Mouse (Mus musculus): Measurements from ENCODE around the gene Gm11939.
"Not testable (repeated sequence)": the region's sequence is repeated elsewhere in the genome, so short reads cannot be mapped to it uniquely, and the experiment has no call there.

Gene Gm11939

DNA sequence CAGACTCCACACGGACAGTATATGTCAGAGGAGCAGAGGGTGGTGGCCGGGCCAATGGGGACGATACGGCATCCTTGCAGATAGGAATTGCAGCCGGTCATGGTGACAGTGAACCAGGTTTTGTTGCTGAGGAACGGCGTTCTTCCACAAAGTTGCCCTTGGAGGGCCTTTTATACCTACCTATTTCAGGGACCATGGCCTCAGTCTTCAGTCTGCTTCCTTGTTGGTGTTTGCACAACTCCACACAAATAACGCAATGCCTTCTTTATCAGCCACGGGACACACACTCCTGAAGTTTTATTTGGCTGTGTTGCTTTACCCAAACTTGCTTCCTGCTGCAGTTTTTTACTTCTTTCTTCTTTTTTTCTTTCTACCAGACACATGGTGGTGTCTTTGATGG, at the start of gene Gm11939:
Gm11939 (minus strand) TSS at position 101 of the 400 bp plus-strand sequence.
- in situ Hi-C loops (cut with MboI; ENCODE audit: unreplicated experiment in 2 of 2), result no loop called here

- in situ Hi-C loops (cut with MboI; ENCODE audit: unreplicated experiment in 2 of 2), result not testable (repeated sequence)
Measured at GRCm38 (mm10) chr11:99603208-99603607, 43.9 kb upstream of the Gm11939 start, which contains the start of gene Gm11938. Gene Gm11938 (minus strand): TSS chr11:99603308.

- in situ Hi-C loops (cut with MboI; ENCODE audit: unreplicated experiment in 2 of 2), result not testable (repeated sequence)
Measured at GRCm38 (mm10) chr11:99597742-99598141, 38.5 kb upstream of the Gm11939 start, which contains the start of gene Krtap9-3. Gene Krtap9-3 (minus strand): TSS chr11:99598105.

GRCm38 (mm10) chr11:99590981-99591380, 31.7 kb upstream of the Gm11939 start, which contains the start of gene Krtap1-3:
Gene Krtap1-3 (minus strand): TSS chr11:99591339.
- in situ Hi-C loops (cut with MboI; ENCODE audit: unreplicated experiment in 2 of 2), result no loop called here

GRCm38 (mm10) chr11:99585096-99585495, 25.8 kb upstream of the Gm11939 start:
- in situ Hi-C loops (cut with MboI; ENCODE audit: unreplicated experiment in 2 of 2), result no loop called here

- in situ Hi-C loops (cut with MboI; ENCODE audit: unreplicated experiment in 2 of 2), result no loop called here
Measured at GRCm38 (mm10) chr11:99583245-99583704, 24.0 kb upstream of the Gm11939 start, which contains the start of gene Krtap1-4. Gene Krtap1-4 (minus strand): TSS chr11:99583654.

DNA sequence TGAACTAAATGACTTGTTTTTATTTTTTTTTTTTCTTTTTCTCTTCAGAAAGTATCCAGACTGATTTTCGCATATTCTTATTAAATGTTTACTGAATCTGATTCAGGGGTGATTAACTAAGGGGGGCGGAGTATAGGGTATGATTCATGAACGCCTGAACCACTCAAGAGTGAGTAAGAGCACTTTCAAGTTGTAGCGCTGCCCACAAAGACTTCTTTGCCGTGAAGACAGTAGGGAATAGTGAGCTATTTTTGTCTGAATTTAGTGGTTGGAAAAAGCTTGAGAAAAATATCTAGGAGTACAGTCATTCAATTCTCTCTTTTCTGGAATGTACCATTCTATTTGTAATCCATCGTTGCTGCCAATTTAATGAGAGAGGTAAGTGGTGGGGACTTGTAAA, 22.3 kb upstream of the Gm11939 start:
- in situ Hi-C loops (cut with MboI; ENCODE audit: unreplicated experiment in 2 of 2), result no loop called here

DNA sequence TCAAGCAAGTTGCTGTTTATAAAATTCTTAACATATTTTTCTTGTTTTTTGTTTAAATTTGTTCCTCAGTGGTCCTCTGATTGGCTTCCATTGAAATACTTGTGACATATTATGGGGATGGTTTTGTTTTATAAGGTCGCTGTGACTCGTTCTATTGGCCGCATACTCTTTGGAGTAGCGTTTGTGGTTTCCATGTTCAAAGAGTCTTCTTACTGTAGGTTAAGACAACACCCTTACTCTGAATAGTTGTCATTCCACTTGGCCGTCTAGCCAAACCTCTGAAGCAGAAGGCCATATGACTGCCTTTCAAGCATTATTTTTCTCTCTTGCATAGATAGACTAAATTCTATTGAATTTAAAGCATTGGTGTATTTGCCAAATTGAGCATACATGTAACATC, 21.8 kb upstream of the Gm11939 start:
- in situ Hi-C loops (cut with MboI; ENCODE audit: unreplicated experiment in 2 of 2), result no loop called here

GRCm38 (mm10) chr11:99580636-99581035, 21.4 kb upstream of the Gm11939 start, which contains the start of gene Krtap1-5:
Gene Krtap1-5 (minus strand): TSS chr11:99581016.
- in situ Hi-C loops (cut with MboI; ENCODE audit: unreplicated experiment in 2 of 2), result no loop called here

GRCm38 (mm10) chr11:99574106-99574505, 14.8 kb upstream of the Gm11939 start:
- in situ Hi-C loops (cut with MboI; ENCODE audit: unreplicated experiment in 2 of 2), result no loop called here

DNA sequence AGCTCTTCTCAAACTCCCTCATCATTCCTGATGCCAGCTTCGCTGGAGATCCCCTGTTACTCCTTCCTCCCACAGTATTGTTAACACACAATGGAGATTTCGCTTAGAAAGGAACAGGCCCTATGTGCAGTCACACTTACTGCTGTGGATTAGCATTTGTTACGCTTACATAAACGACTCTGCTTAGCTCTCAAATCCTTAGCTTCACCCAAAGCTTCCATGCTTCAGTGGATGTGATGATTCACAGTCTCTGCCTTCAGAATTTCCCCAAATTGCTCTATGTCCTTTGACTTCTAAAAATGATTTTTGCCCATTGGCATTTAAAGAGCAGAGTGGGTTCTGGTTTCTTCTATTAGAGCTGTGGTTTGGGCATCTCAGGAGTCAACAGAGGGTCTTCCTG, 13.9 kb upstream of the Gm11939 start:
- in situ Hi-C loops (cut with MboI; ENCODE audit: unreplicated experiment in 2 of 2), result no loop called here

DNA sequence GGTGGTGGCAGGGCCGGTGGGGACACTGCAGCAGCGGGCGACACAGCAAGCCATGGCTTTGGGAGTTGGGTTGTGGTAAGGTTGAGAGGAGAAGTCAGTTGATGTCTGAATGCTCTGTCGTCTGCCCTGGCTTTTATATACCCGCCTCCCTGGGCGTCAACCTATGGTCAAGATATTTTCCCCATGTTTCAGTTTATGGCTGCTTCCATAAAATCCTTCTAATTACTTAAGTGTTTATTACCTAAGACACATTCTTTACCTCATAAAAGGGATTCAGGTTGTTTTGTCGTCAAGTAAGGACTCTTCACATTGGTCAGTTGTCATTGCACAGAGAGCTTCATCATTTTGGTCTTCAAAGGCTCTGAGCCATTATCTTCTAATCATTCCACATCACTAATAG, 7.3 kb upstream of the Gm11939 start, which contains the start of gene Krtap3-1:
Krtap3-1 (minus strand) TSS at position 101 of the 400 bp plus-strand sequence.
- in situ Hi-C loops (cut with MboI; ENCODE audit: unreplicated experiment in 2 of 2), result no loop called here

DNA sequence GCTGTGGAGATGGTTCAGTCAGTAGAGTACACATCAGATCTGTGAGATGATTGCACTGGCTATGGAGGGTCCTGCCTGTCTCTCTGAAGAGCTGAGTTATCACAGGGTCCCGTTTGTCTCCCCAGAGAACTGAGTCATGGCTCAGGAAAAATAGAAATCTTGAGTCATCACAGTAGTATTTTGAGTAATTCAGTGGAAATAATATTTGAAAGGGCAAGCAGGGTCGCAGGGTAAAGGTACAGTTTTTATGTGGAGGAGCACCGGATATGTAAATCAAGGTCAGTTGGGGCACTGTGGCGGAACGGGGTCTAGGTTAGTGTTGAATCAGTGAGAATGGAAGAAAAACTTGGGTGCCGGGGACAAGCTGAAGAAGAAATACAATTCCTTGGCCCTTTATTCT, 3.3 kb upstream of the Gm11939 start:
- in situ Hi-C loops (cut with MboI; ENCODE audit: unreplicated experiment in 2 of 2), result no loop called here

GRCm38 (mm10) chr11:99557976-99558745, 1.1 kb downstream of the Gm11939 start:
- in situ Hi-C loops (cut with MboI; ENCODE audit: unreplicated experiment in 2 of 2), result no loop called here

GRCm38 (mm10) chr11:99556753-99557152, 2.5 kb downstream of the Gm11939 start, which contains the start of gene Krtap3-2:
Gene Krtap3-2 (minus strand): TSS chr11:99556853.
- in situ Hi-C loops (cut with MboI; ENCODE audit: unreplicated experiment in 2 of 2), result no loop called here

DNA sequence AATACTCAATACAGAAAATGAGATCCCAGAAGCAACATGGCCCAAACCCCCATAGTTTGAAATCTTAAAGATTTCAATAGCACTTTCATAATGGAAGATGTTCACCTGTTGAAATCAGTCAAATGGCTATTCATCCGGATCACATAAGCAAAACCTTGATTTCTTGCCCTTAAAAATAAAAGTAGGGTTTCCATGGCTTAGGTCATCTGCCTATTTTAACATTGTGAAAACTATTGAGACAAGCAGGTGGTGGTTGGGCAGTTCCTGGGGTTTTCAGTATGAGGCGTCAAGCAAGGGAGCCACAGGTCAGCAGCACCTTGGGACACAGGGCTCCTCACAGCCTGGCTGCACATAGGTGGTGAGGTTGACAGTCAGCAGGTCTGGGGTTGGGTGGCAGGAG, 3.1 kb downstream of the Gm11939 start:
- in situ Hi-C loops (cut with MboI; ENCODE audit: unreplicated experiment in 2 of 2), result no loop called here

GRCm38 (mm10) chr11:99550765-99551164, 8.5 kb downstream of the Gm11939 start, which contains the start of gene Krtap3-3:
Gene Krtap3-3 (minus strand): TSS chr11:99550865.
- in situ Hi-C loops (cut with MboI; ENCODE audit: unreplicated experiment in 2 of 2), result no loop called here

- in situ Hi-C loops (cut with MboI; ENCODE audit: unreplicated experiment in 2 of 2), result no loop called here
Measured at GRCm38 (mm10) chr11:99547892-99548291, 11.4 kb downstream of the Gm11939 start.

- in situ Hi-C loops (cut with MboI; ENCODE audit: unreplicated experiment in 2 of 2), result no loop called here
Measured at GRCm38 (mm10) chr11:99539721-99540120, 19.5 kb downstream of the Gm11939 start.

DNA sequence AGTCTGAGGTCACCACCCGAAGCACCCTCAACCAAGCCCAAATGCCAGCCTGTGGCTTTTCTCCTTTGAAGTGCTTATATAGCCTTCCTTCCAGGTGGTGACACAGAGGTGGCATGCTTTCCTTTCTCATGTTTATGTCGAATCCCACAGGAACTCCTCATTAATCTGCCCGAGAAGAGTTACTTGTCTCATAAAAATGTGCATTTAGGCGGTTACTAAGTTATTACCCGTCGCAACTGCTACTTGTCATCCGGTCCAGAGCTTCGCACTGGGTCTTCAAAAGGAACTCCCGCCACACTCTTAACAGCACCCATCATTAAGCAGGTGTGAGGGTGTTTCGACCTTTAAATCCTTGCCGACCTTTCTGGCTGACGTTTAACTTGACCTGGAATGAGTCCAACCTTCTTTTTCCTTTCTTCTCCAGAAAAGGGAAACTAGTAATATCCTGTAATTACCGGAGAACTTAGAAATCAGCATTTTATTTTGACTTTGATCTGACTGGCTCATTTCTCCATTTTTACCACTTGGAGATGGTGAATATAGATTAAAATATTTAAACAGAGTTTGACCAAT, 37.9 kb downstream of the Gm11939 start, which contains the start of gene Krt39:
Krt39 (minus strand) TSS at position 51 of the 573 bp plus-strand sequence.
- in situ Hi-C loops (cut with MboI; ENCODE audit: unreplicated experiment in 2 of 2), result no loop called here

GRCm38 (mm10) chr11:99514098-99514497, 45.2 kb downstream of the Gm11939 start:
- in situ Hi-C loops (cut with MboI; ENCODE audit: unreplicated experiment in 2 of 2), result no loop called here

Measured in v-Abl transformed pro-B cells (cell line).